9 mouse cellular contexts compared by ENCODE assay signal in the genomic region with DNA sequence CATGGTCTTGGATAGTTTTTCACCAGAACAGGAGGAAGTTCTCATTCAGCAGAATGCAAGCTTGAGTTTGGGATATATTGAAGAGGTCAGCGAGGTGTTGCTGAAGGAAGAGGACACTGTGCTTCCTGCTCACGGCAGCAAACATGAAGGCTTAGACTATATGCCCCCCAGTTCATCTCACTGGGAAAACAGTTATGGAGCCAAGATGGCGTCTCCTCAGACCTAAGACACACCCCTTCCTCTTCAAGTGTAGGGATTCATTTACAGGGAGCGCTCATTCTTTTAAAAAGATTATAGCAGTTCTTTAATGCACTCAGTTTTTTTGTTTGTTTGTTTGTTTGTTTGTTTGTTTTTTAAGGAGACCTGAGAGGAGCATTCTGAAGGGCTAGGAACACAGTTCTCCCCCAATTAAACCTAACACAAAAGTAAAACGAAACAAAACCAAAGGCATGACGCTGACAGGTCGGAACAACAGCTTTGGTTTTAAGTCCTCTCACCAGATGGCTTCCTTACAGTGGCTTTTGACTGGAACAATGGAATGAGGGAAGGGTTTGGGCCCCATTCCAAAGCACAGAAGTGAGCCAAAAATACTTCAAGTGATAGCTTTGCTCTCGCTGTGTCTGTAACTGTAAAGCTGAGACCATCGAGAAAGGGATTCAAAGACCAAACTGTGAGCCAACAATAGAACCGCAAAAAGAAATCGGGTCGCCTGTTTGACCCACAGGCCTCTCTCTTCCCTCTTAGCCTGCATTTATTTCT.
DNase-seq lines count a peak whose midpoint lies in the region; ATAC-seq and TF ChIP-seq lines count a peak whose summit lies in the region.
"Had no signal": no experiment of that assay in that cellular context is flagged by ENCODE, and none has a peak within 500 bp of the region (broad histone marks: within the 10 kb centered on the region; RNA-seq: fewer than 3 reads in every experiment).

No protein-coding gene starts in this region.

- intact Hi-C loops in gastrocnemius, adult 2 months (cut with DNase I), result no loop called here
- intact Hi-C loops in gastrocnemius, postnatal 36 days (cut with DNase I), result no loop called here

- no peaks in the 10 kb centered on the region for H3K27me3 ChIP-seq in heart, embryonic 16.5 days (ENCODE audit: control insufficient read depth, insufficient read depth, low read length)
- H3K27me3 ChIP-seq: embryonic facial prominence, embryonic 12.5 days had no signal

- peak; percentile 88 for ATAC-seq in heart, embryonic 16.5 days (replicated peaks; ENCODE audit: extremely low read depth, insufficient read depth, low FRiP score)
- ATAC-seq in megakaryocyte-erythroid progenitor cell, adult 5-6 weeks (replicated peaks; ENCODE audit: low FRiP score, low TSS enrichment, poor library complexity, severe bottlenecking), result no peak

- peak overlapping the region; percentile 35; the same call in 1 of the 2 replicates for H3K9ac ChIP-seq in heart, embryonic 16.5 days (ENCODE audit: low read length)
- H3K9ac ChIP-seq: embryonic facial prominence, embryonic 12.5 days had no signal

- 33% methylated on average over 12 of the region's 12 CpGs for WGBS in heart, embryonic 16.5 days

- TF ChIP-seq CTCF in gastrocnemius, adult 2 months (IDR thresholded peaks at IDR 0.05), result no peak

- peaks cover 17% of the 10 kb centered on the region for H3K4me1 ChIP-seq in heart, embryonic 16.5 days (ENCODE audit: control insufficient read depth, insufficient read depth, low read length)

- H3K9me3 ChIP-seq in heart, embryonic 16.5 days (replicated peaks; ENCODE audit: control insufficient read depth, low read length), result no peaks in the 10 kb centered on the region
- H3K9me3 ChIP-seq: embryonic facial prominence, embryonic 12.5 days had no signal

- H3K36me3 ChIP-seq in heart, embryonic 16.5 days (ENCODE audit: control insufficient read depth, insufficient read depth), result no peaks in the 10 kb centered on the region
- H3K36me3 ChIP-seq: embryonic facial prominence, embryonic 12.5 days had no signal

- H3K4me3 ChIP-seq in gastrocnemius, adult 2 months, result peak overlapping the region; percentile 50
- H3K4me3 ChIP-seq in heart, embryonic 16.5 days (ENCODE audit: low read length), result peak overlapping the region; percentile 9; the same call in 1 of the 2 replicates
- H3K4me3 ChIP-seq: embryonic facial prominence, embryonic 12.5 days had no signal

- DNase-seq in gastrocnemius, adult 2 months, result no peak
- DNase-seq in gastrocnemius, postnatal 36 days, result no peak
- DNase-seq in ovary, postnatal 10 days (ENCODE audit: low spot score), result peak; percentile 6
- no peak for DNase-seq in ovary, postnatal 36 days (ENCODE audit: low spot score)
- DNase-seq in lung, postnatal 14 days, result peak; percentile 63
- no peak for DNase-seq in urinary bladder, adult 18-20 months (ENCODE audit: low spot score in 2 of 2)

- H3K4me2 ChIP-seq in heart, embryonic 16.5 days (ENCODE audit: low read depth, low read length), result peak overlapping the region; percentile 56
- H3K4me2 ChIP-seq: embryonic facial prominence, embryonic 12.5 days had no signal

- H3K27ac ChIP-seq in gastrocnemius, adult 2 months, result no peak overlapping the region
- H3K27ac ChIP-seq in heart, embryonic 16.5 days (ENCODE audit: low read length), result peak overlapping the region; percentile 96
- H3K27ac ChIP-seq: embryonic facial prominence, embryonic 12.5 days had no signal

Comparison
In these comparisons a context has a peak if more than half of its experiments do, and no peak if none do; other contexts are left out.
1. DNase-seq: peak in ovary, postnatal 10 days (single experiment) and lung, postnatal 14 days (single experiment); none in gastrocnemius, adult 2 months (single experiment), gastrocnemius, postnatal 36 days (0 of 2), ovary, postnatal 36 days (single experiment) and urinary bladder, adult 18-20 months (0 of 2).